Mouse (Mus musculus): ENCODE results near the gene Shkbp1.

GRCm38 (mm10) chr7:27366082-27366844 lies 10.4 kb upstream of the Shkbp1 start:
- TF ChIP-seq CTCF (IDR thresholded peaks at IDR 0.05; ENCODE audit: low read depth, low read length) (no peak), POLR2A (IDR thresholded peaks at IDR 0.05; ENCODE audit: borderline replicate concordance, low read depth, low read length) (no peak)
